Mouse (Mus musculus) left cerebral cortex, adult 18-20 months (tissue): Measurements from ENCODE around the gene Hist1h4n. TPM values are rescaled to one million over a fixed set of nuclear protein-coding genes. Genes with fewer than 3 reads are reported as not detected.
A peak's percentile ranks its signal among the peaks of the same experiment; 100 is the strongest.
"Not testable (repeated sequence)": the region's sequence is repeated elsewhere in the genome, so short reads cannot be mapped to it uniquely, and the experiment has no call there.

Source experiments
- DNase-seq, 2 experiments: peaks; one replicate each; pipeline ENCODE4 v3.0.0; 2021 to 2022; ENCODE audit warnings: low spot score in 2 of 2, mixed read lengths in 1 of 2
- long read RNA-seq, 2 experiments: library from polyadenylated mRNA; stranded (forward); transcript quantifications; one replicate each; pipeline ENCODE4 v2.0.0; 2021
- total RNA-seq, 2 experiments: library from RNA; stranded (reverse); gene quantifications; 2 replicates each; pipeline ENCODE4 v1.2.3; 2021

Gene Hist1h4n
- total RNA-seq: 10 to 100 TPM; 48.9 to 61.1 TPM
- long read RNA-seq, experiment 1: 0 reads
- long read RNA-seq, experiment 2: 0 reads

DNA sequence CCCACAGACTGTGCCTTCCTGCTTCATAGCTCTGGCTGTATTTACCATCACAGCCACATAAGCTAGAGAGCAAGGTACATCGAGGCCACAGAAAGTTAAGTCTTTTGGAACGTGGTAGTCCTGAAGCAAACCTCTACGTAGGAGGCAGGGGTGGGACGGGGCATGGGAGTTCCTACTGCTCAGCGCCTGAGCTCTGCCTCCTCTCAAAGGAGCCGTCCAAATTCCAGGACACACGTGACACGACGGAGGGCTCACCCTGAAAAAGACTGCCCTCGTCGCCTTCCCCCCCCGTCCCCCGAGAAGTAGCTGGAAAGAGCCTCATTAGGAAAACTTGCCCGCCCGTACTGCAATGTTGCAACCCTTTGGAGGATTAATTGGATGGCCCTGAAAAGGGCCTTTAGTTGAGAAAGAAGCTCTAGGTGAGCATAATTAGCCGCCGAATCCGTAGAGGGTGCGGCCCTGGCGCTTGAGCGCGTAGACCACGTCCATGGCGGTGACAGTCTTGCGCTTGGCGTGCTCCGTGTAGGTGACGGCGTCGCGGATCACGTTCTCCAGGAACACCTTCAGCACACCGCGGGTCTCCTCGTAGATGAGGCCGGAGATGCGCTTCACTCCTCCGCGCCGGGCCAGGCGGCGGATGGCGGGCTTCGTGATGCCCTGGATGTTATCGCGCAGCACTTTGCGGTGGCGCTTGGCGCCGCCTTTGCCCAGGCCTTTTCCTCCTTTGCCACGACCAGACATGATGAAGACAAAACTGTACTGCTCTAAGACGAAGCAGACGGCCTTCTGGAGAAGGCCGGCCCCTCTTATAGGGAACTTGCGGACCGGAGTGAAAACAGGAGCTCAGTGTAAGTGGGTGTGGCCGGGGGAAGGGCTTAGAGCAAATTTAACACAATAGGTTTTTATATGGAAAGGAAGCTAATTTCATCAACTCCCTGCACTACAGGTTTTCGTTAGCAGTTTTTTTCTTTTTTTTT, at the start of gene Hist1h4n:
Hist1h4n (minus strand) TSS at position 779 of the 977 bp plus-strand sequence.
- peak in 1 of 2 experiments; percentile 32 for DNase-seq

DNA sequence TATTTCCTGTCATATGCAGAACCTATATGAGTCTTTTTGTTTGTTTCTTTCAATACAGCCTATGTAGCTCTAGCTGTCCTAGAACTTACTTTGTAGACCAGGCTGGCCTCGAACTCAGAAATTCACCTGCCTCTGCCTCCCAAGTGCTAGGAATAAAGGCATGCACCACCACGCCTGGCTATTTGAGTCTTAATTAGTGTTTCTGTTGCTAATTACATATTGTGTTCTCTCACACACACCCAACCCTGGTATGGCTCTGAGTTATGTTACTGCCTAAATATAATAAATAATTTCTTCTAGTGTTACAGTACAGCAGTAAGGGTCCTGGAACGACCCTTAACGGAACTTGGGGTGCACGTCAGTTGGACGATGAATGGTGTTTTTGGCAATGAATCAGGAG, 48.7 kb upstream of the Hist1h4n start:
- no peak for DNase-seq

DNA sequence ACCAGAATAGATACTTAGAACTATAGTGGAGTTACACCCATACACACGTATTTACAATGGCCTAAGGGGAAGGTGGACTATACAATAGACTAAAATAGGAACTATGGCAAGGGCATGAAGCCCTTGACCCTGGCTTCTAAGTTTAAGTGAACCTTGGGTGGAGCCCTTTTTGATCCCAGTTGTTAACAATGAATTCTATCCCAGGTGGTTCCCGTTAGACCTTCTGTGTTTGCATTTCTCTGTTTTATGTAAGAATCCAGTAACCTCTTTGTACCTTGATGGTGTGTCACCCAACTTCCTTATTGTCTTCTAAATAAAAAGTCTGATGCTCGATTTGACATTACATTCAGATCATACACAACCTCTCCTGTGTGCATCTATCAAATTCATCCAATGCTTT, 33.5 kb upstream of the Hist1h4n start:
- DNase-seq: not testable (repeated sequence)

DNA sequence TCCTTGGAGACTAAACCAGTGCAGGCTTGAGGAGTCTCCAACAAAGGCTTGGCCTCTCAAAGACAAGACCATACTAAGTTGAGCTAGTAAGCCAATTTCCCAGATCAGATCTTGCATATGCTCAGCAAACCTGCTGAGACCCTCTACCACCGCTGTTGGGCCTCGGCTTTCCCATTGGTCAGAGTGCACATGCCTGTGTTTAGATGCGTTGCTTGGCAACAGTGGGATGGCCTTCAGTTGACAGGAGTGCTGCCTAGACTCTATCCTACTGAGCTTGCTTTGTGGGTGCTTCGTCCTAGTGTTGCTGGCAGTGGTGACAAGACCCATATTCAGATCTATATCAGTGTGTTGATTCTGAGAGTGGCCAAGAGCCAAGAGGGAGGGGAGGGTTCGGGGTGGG, 29.6 kb upstream of the Hist1h4n start:
- DNase-seq: no peak

DNA sequence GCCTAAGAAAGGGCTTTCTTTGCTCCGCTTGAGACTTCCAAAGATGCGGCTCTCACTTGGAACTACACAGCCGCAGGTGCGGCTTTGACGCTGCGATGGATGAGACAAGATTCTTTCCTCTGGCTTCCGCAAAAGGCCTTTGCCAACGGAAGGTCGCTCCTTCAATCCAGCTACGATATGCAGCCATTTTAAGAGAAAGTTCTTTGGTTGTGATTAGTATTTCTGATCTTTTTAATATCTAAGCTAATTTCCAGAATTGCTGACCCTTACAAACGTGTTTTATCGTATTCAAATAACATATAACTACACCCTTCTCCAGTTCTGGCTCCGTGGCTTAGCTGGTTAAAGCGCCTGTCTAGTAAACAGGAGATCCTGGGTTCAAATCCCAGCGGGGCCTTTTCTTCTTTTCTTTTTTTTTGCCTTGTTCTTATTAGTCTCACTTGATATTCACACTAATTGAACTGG, 23.7 kb upstream of the Hist1h4n start:
- DNase-seq: peak; percentile 59 to 75

DNA sequence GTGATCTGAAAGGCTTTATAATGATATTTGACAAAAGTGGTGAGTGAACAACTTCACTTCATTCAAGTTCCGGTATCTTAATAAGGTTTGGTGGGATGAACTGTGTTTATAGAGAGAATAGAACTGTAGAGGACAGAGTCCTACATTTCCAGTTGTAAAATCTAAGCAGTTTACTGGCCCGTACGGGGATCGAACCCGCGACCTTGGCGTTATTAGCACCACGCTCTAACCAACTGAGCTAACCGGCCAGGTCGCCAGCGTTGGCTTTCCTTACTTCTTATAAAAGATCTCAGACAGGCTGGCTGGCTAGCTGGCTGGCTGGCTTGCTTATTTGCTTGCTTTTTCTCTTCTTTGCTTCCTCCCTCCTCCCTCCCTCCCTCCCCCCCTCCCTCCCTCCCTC, 23.1 kb upstream of the Hist1h4n start:
- peak; percentile 87 to 91 for DNase-seq

DNA sequence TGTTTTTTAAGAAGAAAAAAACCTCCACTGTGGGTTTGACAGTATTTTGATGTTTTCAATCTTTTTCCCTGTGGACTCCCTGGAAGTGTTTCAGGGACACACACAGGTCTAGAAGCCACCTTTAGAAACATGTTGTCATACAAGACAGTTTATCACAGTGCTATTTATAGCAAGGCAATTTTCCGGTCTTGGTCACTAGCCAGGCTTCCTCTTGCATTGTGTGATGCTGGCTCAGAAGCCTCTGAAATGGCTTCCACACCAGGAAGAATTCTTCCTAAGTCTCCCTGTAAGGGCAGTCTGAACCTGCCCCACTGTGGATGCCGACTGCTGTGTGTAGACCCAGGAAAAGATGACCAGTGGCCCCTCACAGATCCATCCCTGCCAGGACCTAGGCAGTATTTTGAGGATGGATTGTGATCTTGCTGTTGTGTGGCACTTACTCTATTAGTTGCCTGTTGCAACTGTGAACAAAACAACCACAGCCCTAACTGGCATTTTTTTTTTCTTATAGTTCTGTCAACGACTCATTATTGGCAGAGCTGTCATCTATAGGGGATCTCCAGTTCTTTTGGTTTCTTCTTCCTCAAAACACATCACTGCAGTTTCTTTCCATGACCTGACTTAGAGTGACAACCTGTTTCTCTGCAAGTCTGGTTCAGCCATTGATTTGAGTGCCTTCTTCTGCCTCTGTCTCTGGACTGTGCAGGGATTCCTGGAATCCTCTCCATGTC, 20.4 kb upstream of the Hist1h4n start:
- no peak for DNase-seq

DNA sequence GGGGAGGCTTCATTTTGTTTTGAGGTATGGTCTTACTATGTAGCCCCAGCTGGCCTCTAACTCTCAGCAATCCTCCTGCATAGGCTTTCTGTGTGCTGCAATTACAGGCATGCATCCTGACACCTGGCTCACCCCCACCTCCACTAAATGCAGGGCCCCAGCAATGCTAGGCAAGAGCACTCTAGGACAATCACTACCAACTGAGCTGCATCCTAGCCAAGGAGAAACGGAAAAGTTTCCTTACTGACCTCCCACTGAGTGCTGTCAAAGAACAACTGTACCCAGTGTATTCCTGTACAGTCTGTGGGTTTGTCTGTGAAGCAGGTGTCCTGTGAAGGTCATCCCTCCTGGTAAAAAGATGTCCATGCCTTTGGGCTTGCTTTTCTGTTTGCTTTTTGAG, 18.7 kb upstream of the Hist1h4n start:
- not testable (repeated sequence) for DNase-seq

DNA sequence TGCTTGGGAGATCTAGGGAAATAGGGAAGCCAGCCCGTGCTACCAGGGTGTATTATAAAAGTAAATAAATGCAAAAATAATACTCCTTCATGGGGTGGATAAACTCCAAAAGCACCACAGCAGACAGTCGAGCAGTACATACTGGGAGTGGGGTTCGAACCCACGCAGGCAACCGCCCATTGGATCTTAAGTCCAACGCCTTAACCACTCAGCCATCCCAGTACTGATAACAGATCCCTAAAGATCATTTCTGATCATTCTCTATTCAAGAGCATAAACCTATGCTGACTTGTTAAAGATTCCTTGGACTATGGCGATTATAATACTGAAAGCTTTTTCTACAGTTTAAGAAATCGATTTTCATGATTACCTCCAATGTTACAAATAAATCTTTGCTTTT, 15.9 kb upstream of the Hist1h4n start:
- DNase-seq: no peak

DNA sequence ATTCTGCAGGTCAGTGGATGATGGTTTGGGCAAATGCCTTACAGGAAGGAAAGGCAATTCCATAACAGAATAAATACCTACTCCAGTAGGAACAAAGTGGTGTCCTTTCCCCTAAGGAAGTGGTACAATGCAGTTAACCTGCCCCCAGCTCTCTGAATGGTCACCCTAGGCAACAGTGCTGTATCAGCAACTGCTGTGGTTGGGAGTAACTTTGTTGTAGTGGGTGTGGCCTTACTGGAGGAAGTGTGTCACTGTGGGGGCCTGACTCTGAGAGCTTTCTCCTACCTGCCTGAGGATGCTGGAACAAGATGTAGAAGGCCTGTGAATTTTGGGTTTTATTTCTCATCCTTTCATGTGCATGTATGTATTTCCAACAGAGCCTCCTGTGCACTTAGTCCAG, 14.4 kb upstream of the Hist1h4n start:
- not testable (repeated sequence) for DNase-seq

DNA sequence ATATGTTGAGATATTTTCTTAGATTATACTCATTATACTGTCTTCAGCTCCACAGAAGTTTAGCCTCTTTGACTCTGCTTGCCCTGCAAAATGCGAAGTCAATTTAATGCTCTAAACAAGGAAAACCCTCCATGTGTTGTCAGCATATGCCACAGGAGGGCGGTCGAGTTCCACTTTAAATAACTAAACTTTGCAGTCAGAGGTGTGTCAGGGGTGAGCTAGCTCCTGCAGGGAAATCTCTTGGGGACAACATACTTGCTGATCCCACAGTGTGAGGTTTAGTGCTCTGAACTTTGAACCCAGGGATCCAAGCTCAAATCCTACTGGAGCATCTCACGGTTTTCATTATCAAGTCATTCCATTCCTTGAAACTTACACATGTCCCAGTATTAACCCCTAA, 8.5 kb upstream of the Hist1h4n start:
- DNase-seq: not testable (repeated sequence)

DNA sequence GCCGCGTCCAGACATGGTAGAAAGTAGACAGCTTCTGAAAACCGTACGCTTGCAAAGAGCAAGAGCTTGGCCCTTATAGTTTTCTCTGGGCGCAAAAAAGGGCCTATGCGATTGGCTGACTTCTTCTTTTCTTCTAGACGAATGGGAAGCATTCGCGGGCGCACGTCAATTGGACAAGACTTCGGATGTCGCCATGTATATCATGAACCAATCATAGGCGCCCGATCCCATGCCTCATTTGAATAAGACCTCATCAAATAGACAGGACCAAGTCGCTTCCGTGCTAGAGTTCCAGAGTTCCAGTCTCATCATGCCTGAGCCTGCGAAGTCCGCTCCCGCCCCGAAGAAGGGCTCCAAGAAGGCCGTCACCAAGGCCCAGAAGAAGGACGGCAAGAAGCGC, 1.5 kb upstream of the Hist1h4n start, which contains the start of the genes Hist1h2ap and Hist1h2br:
Hist1h2ap (minus strand) TSS at position 47 of the 400 bp plus-strand sequence.
Hist1h2br (plus strand) TSS at position 283 of the 400 bp plus-strand sequence.
- DNase-seq: not testable (repeated sequence)

DNA sequence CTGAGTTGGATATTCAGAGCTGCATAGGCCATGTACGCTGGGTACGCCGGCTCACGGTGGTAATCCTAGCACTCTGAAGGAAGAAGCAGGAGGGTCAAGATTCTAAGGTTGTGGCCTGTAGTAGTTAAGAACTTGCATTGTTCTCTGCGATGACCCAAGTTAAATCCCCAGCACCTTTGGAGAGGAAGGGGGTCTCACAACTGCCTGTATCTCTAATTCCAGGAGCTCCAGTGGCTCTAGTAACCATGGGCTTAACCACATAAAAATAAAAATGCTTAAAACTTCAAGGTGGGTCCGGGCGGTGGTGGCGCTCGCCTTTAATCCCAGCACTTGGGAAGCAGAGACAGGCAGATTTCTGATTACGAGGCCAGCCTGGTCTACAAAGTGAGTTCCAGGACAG, 1.7 kb downstream of the Hist1h4n start:
- no peak for DNase-seq

DNA sequence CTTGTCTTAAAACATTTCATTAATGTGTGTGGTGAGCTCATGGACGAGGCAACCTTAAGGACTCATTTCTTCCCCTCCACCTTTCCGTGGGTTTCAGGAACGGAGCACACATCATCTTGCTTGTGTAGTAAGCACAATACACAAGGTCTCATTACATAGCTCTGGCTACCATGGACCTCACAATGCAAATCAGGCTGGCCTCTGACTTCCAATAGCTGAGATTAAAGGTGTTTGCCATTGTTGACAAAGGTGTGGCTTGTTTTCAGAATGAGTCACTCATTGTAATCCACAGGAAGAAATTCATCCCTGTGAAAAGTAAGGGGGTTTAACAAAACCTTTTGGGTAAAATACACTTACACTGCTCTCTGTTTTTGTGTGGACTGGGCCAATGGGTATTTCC, 3.5 kb downstream of the Hist1h4n start:
- DNase-seq: no peak

DNA sequence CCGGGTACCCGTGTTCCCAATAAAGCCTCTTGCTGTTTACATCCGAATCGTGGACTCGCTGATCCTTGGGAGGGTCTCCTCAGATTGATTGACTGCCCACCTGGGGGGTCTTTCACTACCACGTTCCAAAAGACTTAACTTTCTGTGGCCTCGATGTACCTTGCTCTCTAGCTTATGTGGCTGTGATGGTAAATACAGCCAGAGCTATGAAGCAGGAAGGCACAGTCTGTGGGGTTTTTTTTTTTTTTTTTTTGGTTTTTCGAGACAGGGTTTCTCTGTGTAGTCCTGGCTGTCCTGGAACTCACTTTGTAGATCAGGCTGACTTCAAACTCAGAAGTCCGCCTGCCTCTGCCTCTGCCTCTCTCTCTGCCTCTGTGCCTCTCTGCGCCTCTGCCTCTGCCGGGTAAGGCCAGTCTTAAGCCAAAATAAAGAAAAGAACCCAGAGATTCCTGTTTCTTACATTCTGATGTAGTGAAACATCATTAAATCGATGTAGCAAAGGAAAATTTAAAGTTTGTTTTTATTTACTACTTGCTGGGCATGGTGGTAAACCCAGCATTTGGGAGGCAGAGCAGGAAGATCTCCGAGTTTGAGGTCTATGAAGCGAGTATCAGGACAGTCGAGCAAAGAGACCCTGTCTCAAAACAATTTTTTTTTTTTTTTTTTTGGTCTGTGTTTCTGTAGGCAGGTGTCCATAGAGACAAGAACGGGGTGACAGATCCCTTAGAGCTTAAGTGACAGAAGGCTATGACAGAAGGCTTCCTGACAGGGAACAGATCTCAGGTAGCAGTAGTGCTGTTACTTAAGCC, 11.7 kb downstream of the Hist1h4n start:
- DNase-seq: not testable (repeated sequence)

DNA sequence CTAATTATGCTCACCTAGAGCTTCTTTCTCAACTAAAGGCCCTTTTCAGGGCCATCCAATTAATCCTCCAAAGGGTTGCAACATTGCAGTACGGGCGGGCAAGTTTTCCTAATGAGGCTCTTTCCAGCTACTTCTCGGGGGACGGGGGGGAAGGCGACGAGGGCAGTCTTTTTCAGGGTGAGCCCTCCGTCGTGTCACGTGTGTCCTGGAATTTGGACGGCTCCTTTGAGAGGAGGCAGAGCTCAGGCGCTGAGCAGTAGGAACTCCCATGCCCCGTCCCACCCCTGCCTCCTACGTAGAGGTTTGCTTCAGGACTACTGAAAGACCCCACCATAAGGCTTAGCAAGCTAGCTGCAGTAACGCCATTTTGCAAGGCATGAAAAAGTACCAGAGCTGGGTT, 19.9 kb downstream of the Hist1h4n start:
- DNase-seq: not testable (repeated sequence)

DNA sequence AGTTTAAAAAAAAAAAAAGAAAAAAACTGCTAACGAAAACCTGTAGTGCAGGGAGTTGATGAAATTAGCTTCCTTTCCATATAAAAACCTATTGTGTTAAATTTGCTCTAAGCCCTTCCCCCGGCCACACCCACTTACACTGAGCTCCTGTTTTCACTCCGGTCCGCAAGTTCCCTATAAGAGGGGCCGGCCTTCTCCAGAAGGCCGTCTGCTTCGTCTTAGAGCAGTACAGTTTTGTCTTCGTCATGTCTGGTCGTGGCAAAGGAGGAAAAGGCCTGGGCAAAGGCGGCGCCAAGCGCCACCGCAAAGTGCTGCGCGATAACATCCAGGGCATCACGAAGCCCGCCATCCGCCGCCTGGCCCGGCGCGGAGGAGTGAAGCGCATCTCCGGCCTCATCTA, 20.5 kb downstream of the Hist1h4n start, which contains the start of gene Hist1h4m:
Hist1h4m (plus strand) TSS at position 208 of the 400 bp plus-strand sequence.
- peak; percentile 31 to 41 for DNase-seq

DNA sequence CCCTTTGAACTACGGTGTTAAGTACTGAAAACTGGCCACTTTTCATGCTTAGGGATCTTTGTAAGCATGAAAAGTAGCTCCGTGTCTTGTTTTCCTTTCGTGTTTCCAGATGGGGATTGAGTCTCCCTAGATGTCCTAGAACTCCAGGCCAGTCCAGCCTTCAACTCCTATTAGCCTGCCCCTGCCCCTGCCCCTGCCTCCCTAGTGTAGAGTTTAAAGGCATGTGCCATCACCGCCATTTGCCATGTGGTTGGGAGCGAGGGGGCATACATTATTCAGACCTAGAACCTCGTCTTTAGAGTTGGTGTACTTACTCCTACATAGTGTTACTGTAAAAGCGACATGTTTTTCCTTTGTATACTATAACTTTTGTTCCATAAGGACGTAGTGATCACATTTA, 20.9 kb downstream of the Hist1h4n start:
- DNase-seq: not testable (repeated sequence)

DNA sequence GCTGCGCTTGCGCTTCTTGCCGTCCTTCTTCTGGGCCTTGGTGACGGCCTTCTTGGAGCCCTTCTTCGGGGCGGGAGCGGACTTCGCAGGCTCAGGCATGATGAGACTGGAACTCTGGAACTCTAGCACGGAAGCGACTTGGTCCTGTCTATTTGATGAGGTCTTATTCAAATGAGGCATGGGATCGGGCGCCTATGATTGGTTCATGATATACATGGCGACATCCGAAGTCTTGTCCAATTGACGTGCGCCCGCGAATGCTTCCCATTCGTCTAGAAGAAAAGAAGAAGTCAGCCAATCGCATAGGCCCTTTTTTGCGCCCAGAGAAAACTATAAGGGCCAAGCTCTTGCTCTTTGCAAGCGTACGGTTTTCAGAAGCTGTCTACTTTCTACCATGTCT, 21.9 kb downstream of the Hist1h4n start, which contains the start of the genes Hist1h2bq and Hist1h2ao:
Hist1h2bq (minus strand) TSS at position 125 of the 400 bp plus-strand sequence.
Hist1h2ao (plus strand) TSS at position 393 of the 400 bp plus-strand sequence.
- not testable (repeated sequence) for DNase-seq

DNA sequence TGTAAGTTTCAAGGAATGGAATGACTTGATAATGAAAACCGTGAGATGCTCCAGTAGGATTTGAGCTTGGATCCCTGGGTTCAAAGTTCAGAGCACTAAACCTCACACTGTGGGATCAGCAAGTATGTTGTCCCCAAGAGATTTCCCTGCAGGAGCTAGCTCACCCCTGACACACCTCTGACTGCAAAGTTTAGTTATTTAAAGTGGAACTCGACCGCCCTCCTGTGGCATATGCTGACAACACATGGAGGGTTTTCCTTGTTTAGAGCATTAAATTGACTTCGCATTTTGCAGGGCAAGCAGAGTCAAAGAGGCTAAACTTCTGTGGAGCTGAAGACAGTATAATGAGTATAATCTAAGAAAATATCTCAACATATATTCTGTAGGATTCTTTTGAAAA, 28.9 kb downstream of the Hist1h4n start:
- not testable (repeated sequence) for DNase-seq
